Mouse (Mus musculus): ENCODE data around the gene Kcnb1.

DNA sequence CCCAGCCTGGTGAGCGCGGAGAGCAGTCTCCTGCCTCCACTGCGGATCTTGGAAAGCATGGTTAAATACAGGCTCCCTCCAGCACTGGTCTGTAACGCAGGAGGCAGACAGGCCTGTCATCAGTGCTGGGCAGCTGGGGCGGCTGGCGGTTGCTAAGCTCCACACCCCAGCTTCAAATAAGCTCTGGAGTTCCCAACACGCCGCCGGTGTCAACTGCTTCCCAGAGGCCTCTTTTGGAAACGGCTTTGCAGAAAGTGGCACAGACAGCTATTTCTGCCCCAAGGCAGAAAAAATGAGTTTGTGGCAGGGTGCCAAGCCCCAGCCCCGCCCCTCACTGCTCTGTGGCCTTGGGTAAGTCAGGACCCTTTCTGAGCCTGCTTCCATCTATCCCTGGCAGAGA, 66.0 kb downstream of the Kcnb1 start:
- no peak for TF ChIP-seq CTCF (IDR thresholded peaks at IDR 0.05; ENCODE audit: control insufficient read depth, insufficient read depth, low read length)
- no peak for TF ChIP-seq POLR2A (IDR thresholded peaks at IDR 0.05; ENCODE audit: borderline replicate concordance, control insufficient read depth, low read depth, low read length)
